Mouse (Mus musculus): Measurements from ENCODE around the gene Ttk.

- TF ChIP-seq CTCF (conservative IDR thresholded peaks at IDR 0.05; ENCODE audit: low read length) (no peak), POU5F1 (IDR thresholded peaks at IDR 0.05; ENCODE audit: borderline replicate concordance, low read length) (no peak), NANOG (IDR thresholded peaks at IDR 0.05; ENCODE audit: borderline replicate concordance, low read length) (no peak)
These were observed 67.6 kb downstream of the Ttk start for GRCm38 (mm10) chr9:83902086-83902485.
